Comparison of ENCODE assay signal across 16 mouse cellular contexts in genomic region chr3:27233841-27234240, GRCm38 (mm10). TPM values are rescaled to one million over a fixed set of nuclear protein-coding genes. Genes with fewer than 3 reads are reported as not detected.
A peak's percentile ranks its signal among the peaks of the same experiment; 100 is the strongest.
DNase-seq lines count a peak whose midpoint lies in the region; ATAC-seq and TF ChIP-seq lines count a peak whose summit lies in the region.
"Had no signal": no experiment of that assay in that cellular context is flagged by ENCODE, and none has a peak within 500 bp of the region (broad histone marks: within the 10 kb centered on the region; RNA-seq: fewer than 3 reads in every experiment).

No protein-coding gene starts in this region.

- peaks cover 19% of the 10 kb centered on the region; the same call in 1 of the 2 replicates for H3K36me3 ChIP-seq in heart, postnatal 0 days (replicated peaks; ENCODE audit: control insufficient read depth, insufficient read depth, low read length)
- no peaks in the 10 kb centered on the region for H3K36me3 ChIP-seq in midbrain, postnatal 0 days (ENCODE audit: insufficient read depth, low read length)
- H3K36me3 ChIP-seq: embryonic facial prominence, embryonic 15.5 days; forebrain, embryonic 12.5 days; heart, embryonic 15.5 days; hindbrain, embryonic 15.5 days had no signal

- 59% methylated on average over 6 of the region's 6 CpGs for WGBS in heart, postnatal 0 days
- WGBS in midbrain, postnatal 0 days: 94% methylated on average over 6 of the region's 6 CpGs

- DNase-seq in gastrocnemius, postnatal 25 days: peak; percentile 18
- DNase-seq in gastrocnemius, postnatal 36 days: no peak
- DNase-seq in kidney, adult 8-10 months: peak; percentile 73 to 77
- DNase-seq in kidney, postnatal 4 days: no peak
- peak; percentile 27 for DNase-seq in heart, postnatal 0 days (ENCODE audit: low spot score)
- DNase-seq in kidney, postnatal 25 days: peak; percentile 60 to 82
- DNase-seq in midbrain, postnatal 0 days (ENCODE audit: low spot score): no peak
- DNase-seq: adrenal gland, postnatal 14 days; cerebellum, adult 9-10 months; right cerebral cortex, postnatal 14 days had no signal

- no peak overlapping the region for H3K4me2 ChIP-seq in heart, postnatal 0 days (ENCODE audit: low read depth, low read length)
- H3K4me2 ChIP-seq in midbrain, postnatal 0 days (ENCODE audit: low read depth, low read length, poor library complexity, severe bottlenecking): no peak overlapping the region
- H3K4me2 ChIP-seq: embryonic facial prominence, embryonic 15.5 days; forebrain, embryonic 12.5 days; heart, embryonic 15.5 days; hindbrain, embryonic 15.5 days had no signal

- H3K27ac ChIP-seq in heart, postnatal 0 days (ENCODE audit: low read depth): peak overlapping the region; percentile 57
- H3K27ac ChIP-seq in midbrain, postnatal 0 days (ENCODE audit: low read depth, low read length): no peak overlapping the region
- H3K27ac ChIP-seq: embryonic facial prominence, embryonic 15.5 days; forebrain, embryonic 12.5 days; heart, embryonic 15.5 days; hindbrain, embryonic 15.5 days had no signal

- H3K9ac ChIP-seq in heart, postnatal 0 days (replicated peaks; ENCODE audit: low read depth, low read length): no peak overlapping the region
- H3K9ac ChIP-seq in midbrain, postnatal 0 days (replicated peaks; ENCODE audit: low read length, poor library complexity, severe bottlenecking): no peak overlapping the region
- H3K9ac ChIP-seq: embryonic facial prominence, embryonic 15.5 days; forebrain, embryonic 12.5 days; heart, embryonic 15.5 days; hindbrain, embryonic 15.5 days had no signal

- no peaks in the 10 kb centered on the region for H3K9me3 ChIP-seq in heart, postnatal 0 days (replicated peaks; ENCODE audit: control insufficient read depth, low read length)
- H3K9me3 ChIP-seq in midbrain, postnatal 0 days (ENCODE audit: low read length): no peaks in the 10 kb centered on the region
- H3K9me3 ChIP-seq: embryonic facial prominence, embryonic 15.5 days; forebrain, embryonic 12.5 days; heart, embryonic 15.5 days; hindbrain, embryonic 15.5 days; megakaryocyte, embryonic 14.5 days had no signal

- no peaks in the 10 kb centered on the region for H3K27me3 ChIP-seq in heart, postnatal 0 days (ENCODE audit: control insufficient read depth, insufficient read depth, low read length)
- H3K27me3 ChIP-seq in midbrain, postnatal 0 days (ENCODE audit: insufficient read depth, low read length): no peaks in the 10 kb centered on the region
- H3K27me3 ChIP-seq: embryonic facial prominence, embryonic 15.5 days; forebrain, embryonic 12.5 days; heart, embryonic 15.5 days; hindbrain, embryonic 15.5 days had no signal

- intact Hi-C loops in gastrocnemius, postnatal 36 days (cut with DNase I): no loop called here

- H3K4me3 ChIP-seq in heart, postnatal 0 days (ENCODE audit: low read depth, low read length): no peak overlapping the region
- H3K4me3 ChIP-seq in midbrain, postnatal 0 days (ENCODE audit: low read depth, low read length): no peak overlapping the region
- H3K4me3 ChIP-seq: embryonic facial prominence, embryonic 15.5 days; forebrain, embryonic 12.5 days; heart, embryonic 15.5 days; hindbrain, embryonic 15.5 days; megakaryocyte, embryonic 14.5 days had no signal

- TF ChIP-seq EP300 in heart, postnatal 0 days (IDR thresholded peaks at IDR 0.05; ENCODE audit: low read depth): no peak

- H3K4me1 ChIP-seq in heart, postnatal 0 days (ENCODE audit: control insufficient read depth, insufficient read depth): peaks cover 6% of the 10 kb centered on the region; the same call in 1 of the 2 replicates
- no peaks in the 10 kb centered on the region for H3K4me1 ChIP-seq in midbrain, postnatal 0 days (ENCODE audit: insufficient read depth, low read length)
- H3K4me1 ChIP-seq: embryonic facial prominence, embryonic 15.5 days; forebrain, embryonic 12.5 days; hindbrain, embryonic 15.5 days had no signal

- TF ChIP-seq CTCF in heart, postnatal 0 days (IDR thresholded peaks at IDR 0.05; ENCODE audit: low read depth): no peak
- TF ChIP-seq CTCF in midbrain, postnatal 0 days (IDR thresholded peaks at IDR 0.05): no peak

- ATAC-seq in heart, postnatal 0 days (ENCODE audit: insufficient read depth, low read depth): peak; percentile 66; the same call in 1 of the 2 replicates
- ATAC-seq in midbrain, postnatal 0 days (ENCODE audit: low FRiP score): no peak
- ATAC-seq: midbrain, embryonic 16.5 days had no signal

RNA-seq across cellular contexts. Expression of gene Nceh1, which starts 51.1 kb away (rescaled TPM):
- total RNA-seq in gastrocnemius, postnatal 25 days (2021): 10 to 100 TPM; 20.2 to 21.8 TPM
- 10 to 100 TPM; 16.6 to 32.6 TPM for total RNA-seq in gastrocnemius, postnatal 36 days (2021)
- 80.7 and 81.0 TPM in 2 replicates for total RNA-seq in heart, postnatal 0 days (2014; rRNA removed; ENCODE audit: low replicate concordance)
- 51.6 and 67.7 TPM in 2 replicates for polyA plus RNA-seq in heart, postnatal 0 days (2015; fragmentation: Nextera tagmentation; extraction: Ambion mirVana)
- 33.6 and 34.0 TPM in 2 replicates for total RNA-seq in midbrain, postnatal 0 days (2014; rRNA removed)
- polyA plus RNA-seq in midbrain, postnatal 0 days (2015; fragmentation: Nextera tagmentation; extraction: Ambion mirVana): 30.2 and 33.4 TPM in 2 replicates

Comparison
In these comparisons a context has a peak if more than half of its experiments do, and no peak if none do; other contexts are left out.
1. DNase-seq: peak in gastrocnemius, postnatal 25 days (single experiment), kidney, adult 8-10 months (2 of 2), heart, postnatal 0 days (single experiment) and kidney, postnatal 25 days (2 of 2); none in gastrocnemius, postnatal 36 days (0 of 2), kidney, postnatal 4 days (0 of 2) and midbrain, postnatal 0 days (single experiment).